Mouse (Mus musculus) C2C12 (cell line): ENCODE results near the gene Ap1ar. TPM values are rescaled to one million over a fixed set of nuclear protein-coding genes. Genes with fewer than 3 reads are reported as not detected.

Experiments used
- H3K27me3 ChIP-seq: one replicate; pipeline ENCODE4 v1.6.1; 2011; ENCODE audit not compliant: control insufficient read depth, insufficient read depth, insufficient read length
- H3K36me3 ChIP-seq: one replicate; pipeline ENCODE4 v1.6.1; 2011; ENCODE audit not compliant: control insufficient read depth, insufficient read depth
- H3K4me3 ChIP-seq: one replicate; pipeline ENCODE4 v1.5.1; 2011; ENCODE audit warnings: mild to moderate bottlenecking, control low read depth; ENCODE audit not compliant: poor library complexity, insufficient read depth, severe bottlenecking
- H3K79me2 ChIP-seq: one replicate; pipeline ENCODE4 v1.6.1; 2011; ENCODE audit not compliant: control insufficient read depth, insufficient read depth
- H3K79me3 ChIP-seq: one replicate; pipeline ENCODE4 v1.6.1; 2011; ENCODE audit warnings: low read depth, control low read depth
- H3ac ChIP-seq: one replicate; pipeline ENCODE3; 2011; ENCODE audit warnings: low read depth; ENCODE audit not compliant: control insufficient read depth, insufficient read length
- CEBPB ChIP-seq: IDR thresholded peaks from one replicate; pipeline ENCODE4 v1.6.1; 2011; ENCODE audit warnings: low read depth, mild to moderate bottlenecking, control low read depth, moderate library complexity
- CTCF ChIP-seq: IDR thresholded peaks from one replicate; pipeline ENCODE4 v1.5.1; 2011; ENCODE audit not compliant: control insufficient read depth, insufficient read depth, insufficient read length
- FOSL1 ChIP-seq: IDR thresholded peaks from one replicate; pipeline ENCODE4 v1.8.0; 2011; ENCODE audit warnings: mild to moderate bottlenecking, low read length; ENCODE audit not compliant: poor library complexity, insufficient read depth, severe bottlenecking
- MAX ChIP-seq: IDR thresholded peaks from one replicate; pipeline ENCODE4 v1.6.1; 2011; ENCODE audit warnings: mild to moderate bottlenecking, control low read depth
- MYOD1 ChIP-seq: IDR thresholded peaks from one replicate; pipeline ENCODE4 v1.6.1; 2011; ENCODE audit warnings: low read depth; ENCODE audit not compliant: control insufficient read depth, insufficient read length
- MYOG ChIP-seq: IDR thresholded peaks from one replicate; pipeline ENCODE4 v1.6.1; 2011; ENCODE audit not compliant: control insufficient read depth, insufficient read length; ENCODE audit errors: extremely low read depth
- USF1 ChIP-seq: IDR thresholded peaks from one replicate; pipeline ENCODE4 v1.6.1; 2011; ENCODE audit warnings: low read depth, mild to moderate bottlenecking, control low read depth, moderate library complexity
- long read RNA-seq, 2 experiments: library from polyadenylated mRNA; unstranded; transcript quantifications; one replicate each; pipeline ENCODE4 v2.0.0; 2019 to 2020
- polyA plus RNA-seq: library from polyadenylated mRNA; unstranded; fragments of >200 nt; fragmentation: generic; extraction: Trizol; gene quantifications from one replicate; pipeline ENCODE4 v1.2.1, GENCODE M21; 2012; ENCODE audit warnings: missing spikeins

Gene Ap1ar
- polyA plus RNA-seq = 13.0 TPM
- long read RNA-seq, experiment 1, transcript Ap1ar-201 (10 exons, 2,662 nt) = major isoform, 15 of 23 reads
- long read RNA-seq, experiment 1, partial matches to known transcripts = 1 of 23 reads
- long read RNA-seq, experiment 1, other reads (novel, unspliced or antisense) = 4 of 23 reads
- long read RNA-seq, experiment 2, transcript Ap1ar-210 (9 exons, 2,580 nt) = minor isoform, 18 of 116 reads
- long read RNA-seq, experiment 2, transcript Ap1ar-201 (10 exons, 2,662 nt) = major isoform, 78 of 116 reads
- long read RNA-seq, experiment 2, partial matches to known transcripts = 1 of 116 reads
- long read RNA-seq, experiment 2, other reads (novel, unspliced or antisense) = 18 of 116 reads

DNA sequence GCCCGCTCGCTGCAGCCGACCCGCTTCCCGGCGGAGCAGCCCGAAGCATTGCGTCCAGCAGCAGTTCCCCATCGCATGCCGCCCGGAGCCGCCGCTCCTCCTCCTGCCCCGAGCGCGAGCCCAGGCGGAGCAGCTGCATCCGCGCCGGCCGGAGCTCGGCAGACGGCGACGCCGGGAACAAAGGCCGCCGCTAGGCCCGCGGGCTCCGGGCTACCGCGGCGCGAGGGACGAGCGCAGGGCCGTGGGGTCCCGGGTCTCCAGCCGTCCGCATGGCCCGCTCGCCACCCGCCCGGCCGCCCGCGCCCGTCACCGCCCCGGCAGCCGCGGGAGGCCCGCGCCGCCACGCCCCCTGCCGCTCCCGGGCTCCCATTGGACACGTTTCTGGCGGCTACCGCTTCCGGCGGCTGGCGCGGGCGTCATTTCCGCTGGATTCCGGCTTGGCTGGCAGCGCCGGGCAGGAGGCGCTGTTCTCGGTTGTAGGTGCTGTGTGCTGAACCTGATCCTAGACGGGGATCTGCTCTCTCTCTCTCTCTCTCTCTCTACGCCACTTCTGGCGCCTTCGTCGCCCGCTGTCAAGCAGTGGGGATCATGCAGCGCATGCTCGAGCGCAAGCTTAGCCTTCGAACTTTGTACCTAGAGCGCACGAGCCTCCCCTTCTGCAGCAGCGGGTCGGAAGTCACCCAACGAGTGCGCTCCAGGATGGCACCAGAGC, at the start of gene Ap1ar:
Gene Ap1ar (minus strand): TSS at position 370 of the 712 bp plus-strand sequence.
- H3K27me3 ChIP-seq = no peaks in the 10 kb centered on the region
- TF ChIP-seq CTCF (peak; percentile 34), CEBPB (no peak), FOSL1 (no peak), MAX (peak; percentile 55), MYOG (no peak)
- peaks cover 41% of the 10 kb centered on the region for H3K79me3 ChIP-seq
- H3ac ChIP-seq = peak within 1 kb of the TSS; percentile 95
- peak within 1 kb of the TSS; percentile 68 for H3K4me3 ChIP-seq
- H3K79me2 ChIP-seq = peaks cover 47% of the 10 kb centered on the region
- no peaks in the 10 kb centered on the region for H3K36me3 ChIP-seq

DNA sequence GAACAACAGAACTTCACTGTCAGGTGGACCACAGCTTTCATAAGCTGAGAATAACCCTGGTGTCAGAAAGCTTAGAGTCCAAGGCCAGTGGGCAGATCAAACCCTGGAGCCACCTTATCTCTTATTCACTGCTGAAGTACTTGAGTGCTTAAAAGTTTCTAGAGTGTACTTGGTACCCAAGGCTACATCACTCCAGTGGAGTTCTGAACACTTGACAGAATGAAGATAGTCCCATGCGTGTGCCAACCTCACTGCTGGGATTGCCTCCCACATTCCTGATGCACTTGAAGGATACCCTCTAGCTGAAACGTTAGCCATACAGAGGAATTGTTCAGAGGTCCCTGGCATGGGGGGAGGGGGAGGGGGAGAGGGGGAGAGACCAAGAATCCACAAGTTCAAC, 44.4 kb upstream of the Ap1ar start:
- Histone ChIP-seq H3K79me3 (no peaks in the 10 kb centered on the region), H3K36me3 (no peaks in the 10 kb centered on the region), H3ac (no peak overlapping the region), H3K4me3 (no peak overlapping the region), H3K79me2 (no peaks in the 10 kb centered on the region), H3K27me3 (no peaks in the 10 kb centered on the region)
- TF ChIP-seq MYOD1 = no peak
- TF ChIP-seq CTCF = no peak
- no peak for TF ChIP-seq MYOG
- no peak for TF ChIP-seq FOSL1
- no peak for TF ChIP-seq CEBPB
- TF ChIP-seq USF1 = no peak
- TF ChIP-seq MAX = no peak

GRCm38 (mm10) chr3:127879968-127880367, 42.6 kb upstream of the Ap1ar start:
- TF ChIP-seq CEBPB = no peak
- no peak for TF ChIP-seq USF1
- TF ChIP-seq MYOG = no peak
- no peak for TF ChIP-seq FOSL1
- no peak for TF ChIP-seq MYOD1
- TF ChIP-seq CTCF = no peak
- TF ChIP-seq MAX = no peak
- Histone ChIP-seq H3K4me3 (no peak overlapping the region), H3K79me3 (no peaks in the 10 kb centered on the region), H3ac (no peak overlapping the region), H3K79me2 (no peaks in the 10 kb centered on the region), H3K36me3 (no peaks in the 10 kb centered on the region), H3K27me3 (no peaks in the 10 kb centered on the region)

- H3ac ChIP-seq = no peak overlapping the region
- no peaks in the 10 kb centered on the region for H3K79me3 ChIP-seq
- no peak overlapping the region for H3K4me3 ChIP-seq
- no peaks in the 10 kb centered on the region for H3K36me3 ChIP-seq
- TF ChIP-seq USF1 = no peak
- TF ChIP-seq MYOD1 = no peak
- TF ChIP-seq CTCF = no peak
- no peak for TF ChIP-seq FOSL1
- no peak for TF ChIP-seq MAX
- no peak for TF ChIP-seq MYOG
- TF ChIP-seq CEBPB = no peak
- no peaks in the 10 kb centered on the region for H3K79me2 ChIP-seq
- no peaks in the 10 kb centered on the region for H3K27me3 ChIP-seq
These were observed 38.2 kb upstream of the Ap1ar start for GRCm38 (mm10) chr3:127875509-127875908.

- no peaks in the 10 kb centered on the region for H3K79me3 ChIP-seq
- no peak overlapping the region for H3ac ChIP-seq
- H3K36me3 ChIP-seq = no peaks in the 10 kb centered on the region
- no peak overlapping the region for H3K4me3 ChIP-seq
- no peaks in the 10 kb centered on the region for H3K79me2 ChIP-seq
- no peaks in the 10 kb centered on the region for H3K27me3 ChIP-seq
- TF ChIP-seq MAX = no peak
- no peak for TF ChIP-seq FOSL1
- TF ChIP-seq MYOD1 = no peak
- no peak for TF ChIP-seq CTCF
- no peak for TF ChIP-seq CEBPB
- TF ChIP-seq USF1 = no peak
- no peak for TF ChIP-seq MYOG
These were observed 37.7 kb upstream of the Ap1ar start for GRCm38 (mm10) chr3:127875059-127875458.
